Mouse (Mus musculus): Measurements from ENCODE around the gene Gipr. TPM values are rescaled to one million over a fixed set of nuclear protein-coding genes. Genes with fewer than 3 reads are reported as not detected.
A peak's percentile ranks its signal among the peaks of the same experiment; 100 is the strongest.

The Gipr gene
- polyA plus RNA-seq, 1 experiment from 2014 or later: not detected

- Histone ChIP-seq H3K27ac (replicated peaks; ENCODE audit: low read depth, low read length) (no peak overlapping the region), H3K4me2 (ENCODE audit: low read depth, severe bottlenecking) (no peak overlapping the region), H3K4me1 (ENCODE audit: control insufficient read depth, insufficient read depth, low read length) (peaks cover 6% of the 10 kb centered on the region; the same call in 1 of the 2 replicates), H3K27me3 (ENCODE audit: control insufficient read depth, insufficient read depth, low read length) (no peaks in the 10 kb centered on the region), H3K4me3 (ENCODE audit: low read depth, low read length) (no peak overlapping the region), H3K9me3 (ENCODE audit: control insufficient read depth, low read length) (peaks cover 4% of the 10 kb centered on the region; the same call in 1 of the 2 replicates), H3K9ac (ENCODE audit: low read length) (no peak overlapping the region), H3K36me3 (ENCODE audit: control insufficient read depth, insufficient read depth, low read length) (no peaks in the 10 kb centered on the region)
- WGBS: 94% methylated on average over 8 of the region's 8 CpGs
- ATAC-seq (ENCODE audit: insufficient number of reproducible peaks, low FRiP score, low TSS enrichment, low read depth): peak; percentile 4; the same call in 1 of the 2 replicates
- no peak for DNase-seq (ENCODE audit: low spot score)
Observed at GRCm38 (mm10) chr7:19119083-19119482, 46.8 kb downstream of the Gipr start.

DNA sequence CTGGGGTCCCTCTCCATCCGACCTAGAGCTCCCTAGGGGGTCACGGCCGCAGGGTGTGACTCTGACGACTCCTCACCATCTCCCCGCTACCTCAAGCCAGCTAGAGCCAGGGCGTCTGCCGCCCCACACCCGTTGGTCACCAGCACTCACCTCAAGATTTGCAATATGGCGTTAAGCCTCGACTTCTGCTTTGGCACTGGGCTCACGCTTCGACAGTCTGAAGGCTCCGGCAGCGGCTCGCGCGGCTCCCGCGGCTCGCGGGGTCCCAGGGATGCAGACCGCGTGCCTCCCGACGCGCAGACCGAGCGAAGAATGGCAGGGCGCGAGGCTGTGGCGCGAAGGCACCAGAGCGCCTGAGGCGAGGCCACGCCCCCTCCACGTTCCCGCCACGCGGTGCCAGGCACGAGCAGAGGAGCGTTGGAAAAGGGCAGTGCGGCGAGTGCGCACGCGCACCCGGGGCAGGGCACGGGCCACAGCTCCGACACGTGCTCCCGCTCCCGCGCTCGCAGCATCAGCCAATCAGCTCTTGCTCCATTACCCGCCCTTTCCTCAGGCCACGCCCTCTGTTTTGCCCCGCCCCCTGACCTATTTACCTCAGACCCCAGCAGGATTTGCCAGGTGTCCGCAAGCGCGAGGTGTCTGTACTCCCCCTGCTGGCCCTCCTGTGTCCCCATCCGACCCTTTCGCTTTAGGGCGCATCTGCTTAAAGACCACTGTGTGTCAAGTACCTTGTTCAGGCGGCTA, 47.7 kb downstream of the Gipr start, which contains the start of gene Gm4969:
Gene Gm4969, minus strand, starts transcription at position 341 of the 744 bp plus-strand sequence.
- Histone ChIP-seq H3K9ac (ENCODE audit: low read length) (no peak within 1 kb of the TSS), H3K4me2 (ENCODE audit: low read depth, severe bottlenecking) (no peak within 1 kb of the TSS; the same call in 1 of the 2 replicates), H3K4me1 (ENCODE audit: control insufficient read depth, insufficient read depth, low read length) (peaks cover 6% of the 10 kb centered on the region; the same call in 1 of the 2 replicates), H3K27ac (replicated peaks; ENCODE audit: low read depth, low read length) (no peak within 1 kb of the TSS), H3K4me3 (ENCODE audit: low read depth, low read length) (0 out of 2 replicates have a peak within 1 kb of the TSS, but pooled peaks have one; percentile 12), H3K36me3 (ENCODE audit: control insufficient read depth, insufficient read depth, low read length) (no peaks in the 10 kb centered on the region), H3K9me3 (ENCODE audit: control insufficient read depth, low read length) (peaks cover 4% of the 10 kb centered on the region; the same call in 1 of the 2 replicates), H3K27me3 (ENCODE audit: control insufficient read depth, insufficient read depth, low read length) (no peaks in the 10 kb centered on the region)
- WGBS: 21% methylated on average over 64 of the region's 64 CpGs
- peak; percentile 78 for DNase-seq (ENCODE audit: low spot score)
- no peak for ATAC-seq (ENCODE audit: insufficient number of reproducible peaks, low FRiP score, low TSS enrichment, low read depth)

GRCm38 (mm10) chr7:19109565-19109964, 56.4 kb downstream of the Gipr start:
- no peak for DNase-seq (ENCODE audit: low spot score)
- Histone ChIP-seq H3K4me1 (ENCODE audit: control insufficient read depth, insufficient read depth, low read length) (no peaks in the 10 kb centered on the region), H3K27ac (replicated peaks; ENCODE audit: low read depth, low read length) (no peak overlapping the region), H3K4me3 (ENCODE audit: low read depth, low read length) (no peak overlapping the region), H3K36me3 (ENCODE audit: control insufficient read depth, insufficient read depth, low read length) (no peaks in the 10 kb centered on the region; the same call in 1 of the 2 replicates), H3K9ac (ENCODE audit: low read length) (no peak overlapping the region), H3K27me3 (ENCODE audit: control insufficient read depth, insufficient read depth, low read length) (no peaks in the 10 kb centered on the region), H3K4me2 (ENCODE audit: low read depth, severe bottlenecking) (no peak overlapping the region), H3K9me3 (ENCODE audit: control insufficient read depth, low read length) (no peaks in the 10 kb centered on the region)
- 78% methylated on average over 1 of the region's 1 CpGs for WGBS
- no peak for ATAC-seq (ENCODE audit: insufficient number of reproducible peaks, low FRiP score, low TSS enrichment, low read depth)

DNA sequence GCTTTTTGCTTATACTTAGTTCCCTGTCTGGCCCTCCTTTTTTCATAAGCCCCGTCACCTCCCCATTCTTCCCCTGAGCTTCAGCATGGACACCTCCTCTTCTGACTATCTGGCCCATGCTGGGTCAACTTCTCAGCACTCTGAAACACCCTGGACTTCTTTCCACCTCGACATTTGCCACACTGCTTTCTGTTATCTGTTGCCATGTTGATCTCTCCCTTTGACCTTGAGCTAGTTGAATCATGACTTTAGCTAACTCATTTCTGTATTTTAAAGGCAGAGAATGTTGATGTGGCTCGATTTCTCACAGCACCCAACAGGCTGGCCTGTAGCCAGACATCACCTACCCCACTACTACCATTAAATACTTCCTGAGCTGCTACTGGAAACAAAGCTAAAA, 58.5 kb downstream of the Gipr start:
- 65% methylated on average over 3 of the region's 3 CpGs for WGBS
- Histone ChIP-seq H3K4me2 (ENCODE audit: low read depth, severe bottlenecking) (no peak overlapping the region), H3K27ac (replicated peaks; ENCODE audit: low read depth, low read length) (no peak overlapping the region), H3K4me1 (ENCODE audit: control insufficient read depth, insufficient read depth, low read length) (no peaks in the 10 kb centered on the region), H3K27me3 (ENCODE audit: control insufficient read depth, insufficient read depth, low read length) (no peaks in the 10 kb centered on the region), H3K9me3 (ENCODE audit: control insufficient read depth, low read length) (no peaks in the 10 kb centered on the region), H3K9ac (ENCODE audit: low read length) (no peak overlapping the region), H3K36me3 (ENCODE audit: control insufficient read depth, insufficient read depth, low read length) (no peaks in the 10 kb centered on the region), H3K4me3 (ENCODE audit: low read depth, low read length) (no peak overlapping the region)
- ATAC-seq (ENCODE audit: insufficient number of reproducible peaks, low FRiP score, low TSS enrichment, low read depth) (no peak), DNase-seq (ENCODE audit: low spot score) (no peak)

MicroRNAs encoded within 50 kb of the gene (microRNA counts, 519-probe panel; counts per million panel counts)
- microRNA mmu-miR-330: not detected

Small RNA genes lying within 50 kb of the gene (microRNA-seq; reads per million reads assigned to microRNA genes)
- gene Mir330: 240 reads per million, percentile 60 among the genes with 10 or more reads in this experiment

Other genes starting within 250 kb of the Gipr start
- 0.29 and 0.33 TPM in 2 replicates for gene Nova2, start 240.2 kb downstream of the Gipr start, polyA plus RNA-seq (2014; fragmentation: Nextera tagmentation; extraction: Ambion mirVana)
- gene Nanos2, start 178.7 kb downstream of the Gipr start, polyA plus RNA-seq (2014; fragmentation: Nextera tagmentation; extraction: Ambion mirVana): not detected in 2 replicates
- gene Mypop, start 174.9 kb downstream of the Gipr start, polyA plus RNA-seq (2014; fragmentation: Nextera tagmentation; extraction: Ambion mirVana): 4.5 and 5.7 TPM in 2 replicates
- gene Irf2bp1, start 162.1 kb downstream of the Gipr start, polyA plus RNA-seq (2014; fragmentation: Nextera tagmentation; extraction: Ambion mirVana): 31.4 and 32.5 TPM in 2 replicates
- gene Foxa3, start 142.6 kb downstream of the Gipr start, polyA plus RNA-seq (2014; fragmentation: Nextera tagmentation; extraction: Ambion mirVana): 0.21 and 0.44 TPM in 2 replicates
- gene Sympk, start 141.8 kb downstream of the Gipr start, polyA plus RNA-seq (2014; fragmentation: Nextera tagmentation; extraction: Ambion mirVana): 36.0 and 37.6 TPM in 2 replicates
- gene Rsph6a, start 111.4 kb downstream of the Gipr start, polyA plus RNA-seq (2014; fragmentation: Nextera tagmentation; extraction: Ambion mirVana): not detected in 2 replicates
- 18.8 and 25.6 TPM in 2 replicates for gene Dmwd, start 89.9 kb downstream of the Gipr start, polyA plus RNA-seq (2014; fragmentation: Nextera tagmentation; extraction: Ambion mirVana)
- 8.6 and 9.2 TPM in 2 replicates for gene Dmpk, start 82.3 kb downstream of the Gipr start, polyA plus RNA-seq (2014; fragmentation: Nextera tagmentation; extraction: Ambion mirVana)
- 8.7 and 8.9 TPM in 2 replicates for gene Six5, start 71.5 kb downstream of the Gipr start, polyA plus RNA-seq (2014; fragmentation: Nextera tagmentation; extraction: Ambion mirVana)
- gene Gm4969, start 47.8 kb downstream of the Gipr start, polyA plus RNA-seq (2014; fragmentation: Nextera tagmentation; extraction: Ambion mirVana): 1.8 and 2.0 TPM in 2 replicates
- gene Fbxo46, start 46.3 kb downstream of the Gipr start, polyA plus RNA-seq (2014; fragmentation: Nextera tagmentation; extraction: Ambion mirVana): 9.3 and 9.8 TPM in 2 replicates
- 10.7 and 11.7 TPM in 2 replicates for gene Qpctl, start 16.8 kb downstream of the Gipr start, polyA plus RNA-seq (2014; fragmentation: Nextera tagmentation; extraction: Ambion mirVana)
- 179 and 183 TPM in 2 replicates for gene Snrpd2, start 16.4 kb downstream of the Gipr start, polyA plus RNA-seq (2014; fragmentation: Nextera tagmentation; extraction: Ambion mirVana)
- gene Eml2, start 10.3 kb upstream of the Gipr start, polyA plus RNA-seq (2014; fragmentation: Nextera tagmentation; extraction: Ambion mirVana): 2.2 and 2.3 TPM in 2 replicates
- gene Gpr4, start 46.4 kb upstream of the Gipr start, polyA plus RNA-seq (2014; fragmentation: Nextera tagmentation; extraction: Ambion mirVana): 8.7 and 10.5 TPM in 2 replicates
- gene Opa3, start 62.2 kb upstream of the Gipr start, polyA plus RNA-seq (2014; fragmentation: Nextera tagmentation; extraction: Ambion mirVana): 42.9 and 43.2 TPM in 2 replicates
- 62.3 and 65.6 TPM in 2 replicates for gene Vasp, start 105.7 kb upstream of the Gipr start, polyA plus RNA-seq (2014; fragmentation: Nextera tagmentation; extraction: Ambion mirVana)
- gene Ppm1n, start 113.9 kb upstream of the Gipr start, polyA plus RNA-seq (2014; fragmentation: Nextera tagmentation; extraction: Ambion mirVana): 0.24 TPM in 1 of 2 replicates, not detected in the other
- gene Rtn2, start 116.5 kb upstream of the Gipr start, polyA plus RNA-seq (2014; fragmentation: Nextera tagmentation; extraction: Ambion mirVana): 9.0 and 10.0 TPM in 2 replicates
- gene Fosb, start 143.9 kb upstream of the Gipr start, polyA plus RNA-seq (2014; fragmentation: Nextera tagmentation; extraction: Ambion mirVana): 0.06 TPM in 1 of 2 replicates, not detected in the other
- gene Ercc1, start 178.7 kb upstream of the Gipr start, polyA plus RNA-seq (2014; fragmentation: Nextera tagmentation; extraction: Ambion mirVana): 104 and 114 TPM in 2 replicates
- 21.1 and 24.8 TPM in 2 replicates for gene Cd3eap, start 193.4 kb upstream of the Gipr start, polyA plus RNA-seq (2014; fragmentation: Nextera tagmentation; extraction: Ambion mirVana)
- gene Ppp1r13l, start 193.6 kb upstream of the Gipr start, polyA plus RNA-seq (2014; fragmentation: Nextera tagmentation; extraction: Ambion mirVana): 6.6 and 8.7 TPM in 2 replicates
- gene Ercc2, start 215.9 kb upstream of the Gipr start, polyA plus RNA-seq (2014; fragmentation: Nextera tagmentation; extraction: Ambion mirVana): 11.8 and 13.5 TPM in 2 replicates
- gene Klc3, start 238.0 kb upstream of the Gipr start, polyA plus RNA-seq (2014; fragmentation: Nextera tagmentation; extraction: Ambion mirVana): 2.7 and 3.5 TPM in 2 replicates
- gene Ckm, start 238.6 kb upstream of the Gipr start, polyA plus RNA-seq (2014; fragmentation: Nextera tagmentation; extraction: Ambion mirVana): 3.8 and 5.2 TPM in 2 replicates

Data from limb, embryonic 11.5 days (tissue).